Mouse (Mus musculus) erythroblast, embryonic 14.5 days (primary cell): Measurements from ENCODE around the gene Gm37240.

Experiments used
- GATA1 ChIP-seq: IDR thresholded peaks from 2 replicates; pipeline ENCODE4 v1.6.1; 2012; ENCODE audit warnings: low read length, inconsistent platforms, mixed read lengths
- TAL1 ChIP-seq: IDR thresholded peaks from 3 replicates; pipeline ENCODE4 v1.6.1; 2012; ENCODE audit warnings: low read length, inconsistent platforms, mixed read lengths

DNA sequence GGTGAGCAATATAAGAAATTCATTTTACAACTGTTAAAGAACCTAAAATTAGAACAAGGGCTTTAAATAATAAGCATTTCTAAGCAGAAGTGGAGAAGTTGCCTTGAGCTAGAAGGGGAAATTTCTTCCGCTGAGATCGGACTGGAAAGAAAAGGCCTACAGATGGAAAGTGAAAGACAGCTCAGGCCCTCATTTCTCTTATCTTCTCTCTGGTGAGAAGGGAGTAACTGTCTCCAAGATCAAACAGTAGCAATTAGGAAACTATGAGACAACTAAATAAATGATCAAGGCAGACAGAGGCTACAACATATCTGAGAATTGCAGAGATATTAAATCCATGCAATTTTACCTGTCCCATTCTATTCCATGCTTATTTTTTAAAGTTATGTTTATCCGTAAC, 1316.8 kb downstream of the Gm37240 start:
- TF ChIP-seq GATA1 (no peak), TAL1 (no peak)
